ENCODE assay signal across 19 mouse cellular contexts in genomic region chr10:81210154-81210553, GRCm38 (mm10). TPM values are rescaled to one million over a fixed set of nuclear protein-coding genes. Genes with fewer than 3 reads are reported as not detected.
DNase-seq lines count a peak whose midpoint lies in the region; ATAC-seq and TF ChIP-seq lines count a peak whose summit lies in the region.
"Had no signal": no experiment of that assay in that cellular context is flagged by ENCODE, and none has a peak within 500 bp of the region (broad histone marks: within the 10 kb centered on the region; RNA-seq: fewer than 3 reads in every experiment).

No protein-coding gene starts in this region.

- no peak overlapping the region for H3K9ac ChIP-seq in midbrain, postnatal 0 days (replicated peaks; ENCODE audit: low read length, poor library complexity, severe bottlenecking)
- H3K9ac ChIP-seq in midbrain, embryonic 16.5 days (ENCODE audit: low read depth, low read length), result no peak overlapping the region
- H3K9ac ChIP-seq: limb, embryonic 13.5 days; midbrain, embryonic 12.5 days; neural tube, embryonic 12.5 days had no signal

- H3K27me3 ChIP-seq in midbrain, postnatal 0 days (ENCODE audit: insufficient read depth, low read length), result no peaks in the 10 kb centered on the region
- no peaks in the 10 kb centered on the region for H3K27me3 ChIP-seq in midbrain, embryonic 16.5 days (ENCODE audit: control insufficient read depth, insufficient read depth, low read depth, low read length)
- H3K27me3 ChIP-seq: limb, embryonic 13.5 days; midbrain, embryonic 12.5 days had no signal

- H3K4me1 ChIP-seq in midbrain, postnatal 0 days (ENCODE audit: insufficient read depth, low read length), result no peaks in the 10 kb centered on the region
- no peaks in the 10 kb centered on the region for H3K4me1 ChIP-seq in midbrain, embryonic 16.5 days (ENCODE audit: control insufficient read depth, insufficient read depth, low read length)
- H3K4me1 ChIP-seq: limb, embryonic 13.5 days; midbrain, embryonic 12.5 days; neural tube, embryonic 12.5 days had no signal

- peak; percentile 47 for DNase-seq in gastrocnemius, adult 2 months
- no peak for DNase-seq in gastrocnemius, postnatal 25 days
- DNase-seq in layer of hippocampus, adult 11-12 months (ENCODE audit: low spot score), result peak; percentile 6
- DNase-seq in layer of hippocampus, adult 18-20 months (ENCODE audit: low spot score in 2 of 2), result no peak
- no peak for DNase-seq in midbrain, postnatal 0 days (ENCODE audit: low spot score)
- DNase-seq in brain, embryonic 14.5 days (ENCODE audit: low read depth), result no peak
- DNase-seq in ovary, postnatal 14 days (ENCODE audit: low spot score), result no peak
- DNase-seq: cerebellum, adult 11-12 months; gastrocnemius, postnatal 36 days; kidney, postnatal 14 days; lung, postnatal 10 days; thymus, adult 2 months had no signal

- no peak for TF ChIP-seq POLR2A in brain, embryonic 14.5 days (IDR thresholded peaks at IDR 0.05; ENCODE audit: borderline replicate concordance, extremely low read depth, insufficient read depth, insufficient read length, poor library complexity, severe bottlenecking)

- TF ChIP-seq CTCF in gastrocnemius, adult 2 months (IDR thresholded peaks at IDR 0.05), result peak; percentile 56
- TF ChIP-seq CTCF in midbrain, postnatal 0 days (IDR thresholded peaks at IDR 0.05), result peak; percentile 59
- peak; percentile 37 for TF ChIP-seq CTCF in brain, embryonic 14.5 days (IDR thresholded peaks at IDR 0.05; ENCODE audit: borderline replicate concordance, extremely low read depth, insufficient read depth, insufficient read length)

- WGBS in midbrain, postnatal 0 days, result 97% methylated on average over 5 of the region's 5 CpGs
- 95% methylated on average over 5 of the region's 5 CpGs for WGBS in midbrain, embryonic 16.5 days

- no peak for ATAC-seq in midbrain, postnatal 0 days (ENCODE audit: low FRiP score)
- no peak for ATAC-seq in midbrain, embryonic 16.5 days
- ATAC-seq: forebrain, embryonic 16.5 days; hindbrain, embryonic 16.5 days had no signal

- no peak overlapping the region for H3K4me2 ChIP-seq in midbrain, postnatal 0 days (ENCODE audit: low read depth, low read length, poor library complexity, severe bottlenecking)
- H3K4me2 ChIP-seq in midbrain, embryonic 16.5 days (ENCODE audit: low read length), result no peak overlapping the region
- H3K4me2 ChIP-seq: limb, embryonic 13.5 days; midbrain, embryonic 12.5 days; neural tube, embryonic 12.5 days had no signal

- intact Hi-C loops in gastrocnemius, adult 2 months (cut with DNase I), result no loop called here

- H3K9me3 ChIP-seq in midbrain, postnatal 0 days (ENCODE audit: low read length), result no peaks in the 10 kb centered on the region
- no peaks in the 10 kb centered on the region; the same call in 1 of the 2 replicates for H3K9me3 ChIP-seq in midbrain, embryonic 16.5 days (replicated peaks; ENCODE audit: control insufficient read depth, low read length, poor library complexity, severe bottlenecking)

- H3K4me3 ChIP-seq in gastrocnemius, adult 2 months, result no peak overlapping the region
- H3K4me3 ChIP-seq in midbrain, postnatal 0 days (ENCODE audit: low read depth, low read length), result no peak overlapping the region
- no peak overlapping the region for H3K4me3 ChIP-seq in midbrain, embryonic 16.5 days (ENCODE audit: low read depth, low read length)
- H3K4me3 ChIP-seq: limb, embryonic 13.5 days; midbrain, embryonic 12.5 days; neural tube, embryonic 12.5 days had no signal

- no peak overlapping the region for H3K27ac ChIP-seq in gastrocnemius, adult 2 months
- H3K27ac ChIP-seq in midbrain, postnatal 0 days (ENCODE audit: low read depth, low read length), result no peak overlapping the region
- H3K27ac ChIP-seq in midbrain, embryonic 16.5 days (ENCODE audit: low read length), result no peak overlapping the region
- H3K27ac ChIP-seq: limb, embryonic 13.5 days; midbrain, embryonic 12.5 days; neural tube, embryonic 12.5 days had no signal

- peaks cover 73% of the 10 kb centered on the region for H3K36me3 ChIP-seq in midbrain, postnatal 0 days (ENCODE audit: insufficient read depth, low read length)
- peaks cover 64% of the 10 kb centered on the region for H3K36me3 ChIP-seq in midbrain, embryonic 16.5 days (ENCODE audit: control insufficient read depth, insufficient read depth, low read length)
- H3K36me3 ChIP-seq: limb, embryonic 13.5 days had no signal

RNA-seq across cellular contexts. Expression of gene Nmrk2, which starts 8.3 kb away (rescaled TPM):
- total RNA-seq in gastrocnemius, adult 2 months (2021), result 10 to 100 TPM; 59.7 to 72.8 TPM
- 10 to 100 TPM; 41.1 to 57.7 TPM for total RNA-seq in gastrocnemius, postnatal 25 days (2021)
- under 1 TPM; 0.23 to 0.27 TPM for total RNA-seq in layer of hippocampus, adult 18-20 months (2021)
- not detected in 2 replicates for total RNA-seq in midbrain, postnatal 0 days (2014; rRNA removed)
- polyA plus RNA-seq in midbrain, postnatal 0 days (2015; fragmentation: Nextera tagmentation; extraction: Ambion mirVana), result 0.14 TPM in 1 of 2 replicates, not detected in the other
- 0.19 TPM in 1 of 2 replicates, not detected in the other for polyA plus RNA-seq in midbrain, embryonic 16.5 days (2015; fragmentation: Nextera tagmentation; extraction: Ambion mirVana)
- polyA plus RNA-seq in brain, embryonic 14.5 days (2012; rRNA removed), result 0.18 and 0.21 TPM in 2 replicates
- total RNA-seq: left cerebral cortex, adult 18-20 months had no signal
- polyA plus RNA-seq: midbrain, embryonic 12.5 days; neural tube, embryonic 12.5 days had no signal

RNA-seq across cellular contexts. Expression of gene Atcay, which starts 20.5 kb away (rescaled TPM):
- total RNA-seq in gastrocnemius, adult 2 months (2021), result not detected
- not detected for total RNA-seq in gastrocnemius, postnatal 25 days (2021)
- 100 to 1,000 TPM; 150 to 155 TPM for total RNA-seq in layer of hippocampus, adult 18-20 months (2021)
- total RNA-seq in midbrain, postnatal 0 days (2014; rRNA removed), result 195 and 200 TPM in 2 replicates
- 91.4 and 94.1 TPM in 2 replicates for polyA plus RNA-seq in midbrain, postnatal 0 days (2015; fragmentation: Nextera tagmentation; extraction: Ambion mirVana)
- 96.8 and 102 TPM in 2 replicates for polyA plus RNA-seq in midbrain, embryonic 16.5 days (2015; fragmentation: Nextera tagmentation; extraction: Ambion mirVana)
- 134 and 169 TPM in 2 replicates for polyA plus RNA-seq in brain, embryonic 14.5 days (2012; rRNA removed)
- total RNA-seq: gastrocnemius, postnatal 36 days had no signal

RNA-seq across cellular contexts. Expression of gene Zfr2, which starts 22.8 kb away (rescaled TPM):
- total RNA-seq in gastrocnemius, adult 2 months (2021), result 1 to 10 TPM; 1.8 to 2.7 TPM
- 1 to 10 TPM; 1.9 to 3.0 TPM for total RNA-seq in gastrocnemius, postnatal 25 days (2021)
- total RNA-seq in layer of hippocampus, adult 18-20 months (2021), result 10 to 100 TPM; 57.6 to 63.6 TPM
- total RNA-seq in midbrain, postnatal 0 days (2014; rRNA removed), result 61.3 and 70.2 TPM in 2 replicates
- polyA plus RNA-seq in midbrain, postnatal 0 days (2015; fragmentation: Nextera tagmentation; extraction: Ambion mirVana), result 24.9 and 25.3 TPM in 2 replicates
- polyA plus RNA-seq in midbrain, embryonic 16.5 days (2015; fragmentation: Nextera tagmentation; extraction: Ambion mirVana), result 26.5 and 31.0 TPM in 2 replicates
- 59.8 and 63.6 TPM in 2 replicates for polyA plus RNA-seq in brain, embryonic 14.5 days (2012; rRNA removed)

RNA-seq across cellular contexts. Expression of gene 4930442H23Rik, which starts 26.5 kb away (rescaled TPM):
- not detected for total RNA-seq in gastrocnemius, adult 2 months (2021)
- total RNA-seq in gastrocnemius, postnatal 25 days (2021), result not detected
- total RNA-seq in layer of hippocampus, adult 18-20 months (2021), result not detected
- total RNA-seq in midbrain, postnatal 0 days (2014; rRNA removed), result not detected in 2 replicates
- polyA plus RNA-seq in midbrain, postnatal 0 days (2015; fragmentation: Nextera tagmentation; extraction: Ambion mirVana), result not detected in 2 replicates
- not detected in 2 replicates for polyA plus RNA-seq in midbrain, embryonic 16.5 days (2015; fragmentation: Nextera tagmentation; extraction: Ambion mirVana)
- not detected in 2 replicates for polyA plus RNA-seq in brain, embryonic 14.5 days (2012; rRNA removed)
- total RNA-seq: gastrocnemius, postnatal 36 days; left cerebral cortex, adult 18-20 months had no signal
- polyA plus RNA-seq: forebrain, embryonic 16.5 days; hindbrain, embryonic 16.5 days; limb, embryonic 13.5 days; midbrain, embryonic 12.5 days; neural tube, embryonic 12.5 days; thymus, adult 2 months had no signal

RNA-seq across cellular contexts. Expression of gene Dapk3, which starts 27.3 kb away (rescaled TPM):
- total RNA-seq in gastrocnemius, adult 2 months (2021), result 10 to 100 TPM; 22.1 to 24.9 TPM
- 10 to 100 TPM; 22.3 to 22.4 TPM for total RNA-seq in gastrocnemius, postnatal 25 days (2021)
- 10 to 100 TPM; 71.9 to 76.4 TPM for total RNA-seq in layer of hippocampus, adult 18-20 months (2021)
- 56.7 and 88.8 TPM in 2 replicates for total RNA-seq in midbrain, postnatal 0 days (2014; rRNA removed)
- polyA plus RNA-seq in midbrain, postnatal 0 days (2015; fragmentation: Nextera tagmentation; extraction: Ambion mirVana), result 59.1 and 60.9 TPM in 2 replicates
- 52.5 and 58.3 TPM in 2 replicates for polyA plus RNA-seq in midbrain, embryonic 16.5 days (2015; fragmentation: Nextera tagmentation; extraction: Ambion mirVana)
- 82.3 and 88.4 TPM in 2 replicates for polyA plus RNA-seq in brain, embryonic 14.5 days (2012; rRNA removed)

Comparison
In these comparisons a context has a peak if more than half of its experiments do, and no peak if none do; other contexts are left out.
1. DNase-seq: peak in gastrocnemius, adult 2 months (single experiment) and layer of hippocampus, adult 11-12 months (single experiment); none in gastrocnemius, postnatal 25 days (single experiment), layer of hippocampus, adult 18-20 months (0 of 2), midbrain, postnatal 0 days (single experiment), brain, embryonic 14.5 days (single experiment) and ovary, postnatal 14 days (single experiment).
2. RNA of gene Nmrk2, which starts 8.3 kb away (total RNA-seq): 59.7 to 72.8 TPM in gastrocnemius, adult 2 months and 41.1 to 57.7 TPM in gastrocnemius, postnatal 25 days; 0.23 to 0.27 TPM in layer of hippocampus, adult 18-20 months and not detected in midbrain, postnatal 0 days; every median in the first group is over 10 times any median in the second.
3. RNA of gene Atcay, which starts 20.5 kb away (total RNA-seq): 195 to 200 TPM in midbrain, postnatal 0 days and 150 to 155 TPM in layer of hippocampus, adult 18-20 months; not detected in gastrocnemius, postnatal 25 days and not detected in gastrocnemius, adult 2 months; every median in the first group is over 100 times any median in the second.
4. RNA of gene Zfr2, which starts 22.8 kb away (total RNA-seq): 57.6 to 63.6 TPM in layer of hippocampus, adult 18-20 months and 61.3 to 70.2 TPM in midbrain, postnatal 0 days; 1.9 to 3.0 TPM in gastrocnemius, postnatal 25 days and 1.8 to 2.7 TPM in gastrocnemius, adult 2 months; every median in the first group is over 10 times any median in the second.
5. Peak in every context shown above with its lines, with median percentiles within 50 percentile points of each other: CTCF ChIP-seq.